In genomic region chr4:24568026-24568425, GRCm38 (mm10) we compare ENCODE assay signal across 30 mouse cellular contexts.
DNase-seq lines count a peak whose midpoint lies in the region; ATAC-seq and TF ChIP-seq lines count a peak whose summit lies in the region.
"Had no signal": no experiment of that assay in that cellular context is flagged by ENCODE, and none has a peak within 500 bp of the region (broad histone marks: within the 10 kb centered on the region; RNA-seq: fewer than 3 reads in every experiment).

No protein-coding gene starts in this region.

- ATAC-seq in megakaryocyte, adult 5-6 weeks (ENCODE audit: poor library complexity, severe bottlenecking), result peak; percentile 83
- ATAC-seq: activated CD4-positive, CD25-positive, alpha-beta regulatory T cell, adult 4 months; CD4-positive, CD25-positive, alpha-beta regulatory T cell, adult 4 months; forebrain, embryonic 15.5 days; hindbrain, embryonic 16.5 days; intestine, embryonic 15.5 days had no signal

- H3K27ac ChIP-seq in bone marrow macrophage, adult 2 months (ENCODE audit: insufficient read depth, low read depth, low read length), result 0 out of 2 replicates have a peak overlapping the region, but pooled peaks have one; percentile 4
- H3K27ac ChIP-seq: embryonic facial prominence, embryonic 10.5 days; embryonic facial prominence, embryonic 13.5 days; forebrain, embryonic 12.5 days; forebrain, embryonic 15.5 days; heart, embryonic 15.5 days; hindbrain, embryonic 10.5 days; hindbrain, embryonic 13.5 days; intestine, embryonic 15.5 days had no signal

- TF ChIP-seq POLR2A in bone marrow macrophage, adult 2 months (IDR thresholded peaks at IDR 0.05; ENCODE audit: borderline replicate concordance, low read depth, low read length), result no peak

- peak; percentile 61 for DNase-seq in 416B (ENCODE audit: low read depth)
- no peak for DNase-seq in gastrocnemius, postnatal 36 days
- DNase-seq in retina, postnatal 1 day, result no peak
- DNase-seq in left cerebral cortex, postnatal 36 days (ENCODE audit: low spot score in 2 of 2), result no peak
- DNase-seq: adrenal gland, postnatal 10 days; adrenal gland, postnatal 36 days; cerebellum, adult 11 months; cerebellum, adult 2 months; cerebellum, adult 9-11 months; cerebellum, postnatal 25 days; embryo, embryonic 11 days; gastrocnemius, postnatal 25 days; heart, adult 11 months; heart, postnatal 10 days; heart, postnatal 36 days had no signal

- H3K4me1 ChIP-seq in bone marrow macrophage, adult 2 months (ENCODE audit: control insufficient read depth, insufficient read depth, low read length), result peaks cover 12% of the 10 kb centered on the region
- H3K4me1 ChIP-seq: embryonic facial prominence, embryonic 10.5 days; embryonic facial prominence, embryonic 13.5 days; forebrain, embryonic 15.5 days; heart, embryonic 15.5 days; hindbrain, embryonic 10.5 days; intestine, embryonic 15.5 days had no signal

- H3K4me3 ChIP-seq in bone marrow macrophage, adult 2 months (ENCODE audit: insufficient read depth, low read length), result no peak overlapping the region
- H3K4me3 ChIP-seq: embryonic facial prominence, embryonic 10.5 days; embryonic facial prominence, embryonic 13.5 days; erythroblast, embryonic 14.5 days; forebrain, embryonic 12.5 days; forebrain, embryonic 15.5 days; heart, embryonic 12.5 days; heart, embryonic 15.5 days; hindbrain, embryonic 10.5 days; hindbrain, embryonic 13.5 days; intestine, embryonic 15.5 days had no signal

- TF ChIP-seq CTCF in bone marrow macrophage, adult 2 months (IDR thresholded peaks at IDR 0.05; ENCODE audit: low read depth, low read length), result no peak

- intact Hi-C loops in gastrocnemius, postnatal 36 days (cut with DNase I), result no loop called here
- intact Hi-C loops in left cerebral cortex, postnatal 36 days (cut with DNase I), result no loop called here
